ENCODE assay signal across 9 mouse cellular contexts in the genomic region with DNA sequence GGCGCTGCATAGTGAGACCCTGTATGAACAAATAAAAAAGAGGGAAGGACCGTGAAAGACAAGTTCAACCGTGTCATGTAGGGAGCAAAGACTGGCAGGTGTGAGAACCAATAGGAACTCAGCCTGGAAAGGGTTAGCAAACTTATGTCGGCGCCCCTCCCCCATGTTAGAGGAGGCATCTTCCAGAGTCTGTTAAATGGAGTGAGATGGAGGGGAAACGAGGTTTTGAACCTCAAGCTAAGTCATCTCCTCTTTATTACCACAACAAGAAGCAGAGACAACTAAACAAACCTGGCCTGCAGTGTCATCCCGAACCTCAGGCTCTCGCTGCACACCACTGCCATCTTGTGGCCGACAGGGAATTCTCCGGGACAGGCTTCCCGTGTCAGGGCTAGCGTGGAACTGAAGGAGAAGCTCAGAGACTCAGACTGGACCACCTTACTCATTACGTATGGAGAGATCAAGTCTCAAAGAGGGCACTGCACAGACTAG. TPM values are rescaled to one million over a fixed set of nuclear protein-coding genes. Genes with fewer than 3 reads are reported as not detected.
DNase-seq lines count a peak whose midpoint lies in the region; ATAC-seq and TF ChIP-seq lines count a peak whose summit lies in the region.
"Had no signal": no experiment of that assay in that cellular context is flagged by ENCODE, and none has a peak within 500 bp of the region (broad histone marks: within the 10 kb centered on the region; RNA-seq: fewer than 3 reads in every experiment).

No protein-coding gene starts in this region.

- no peak overlapping the region for H3K27ac ChIP-seq in heart, embryonic 13.5 days (replicated peaks)
- no peak overlapping the region for H3K27ac ChIP-seq in kidney, postnatal 0 days
- H3K27ac ChIP-seq in liver, embryonic 11.5 days (ENCODE audit: low read depth, low read length) = no peak overlapping the region
- no peak overlapping the region for H3K27ac ChIP-seq in stomach, embryonic 15.5 days

- peak overlapping the region; percentile 27 for H3K4me3 ChIP-seq in heart, embryonic 13.5 days
- H3K4me3 ChIP-seq in kidney, postnatal 0 days (replicated peaks; ENCODE audit: low read depth, low read length) = no peak overlapping the region
- H3K4me3 ChIP-seq in liver, embryonic 11.5 days (ENCODE audit: low read depth, low read length) = no peak overlapping the region
- peak overlapping the region; percentile 19; the same call in 1 of the 2 replicates for H3K4me3 ChIP-seq in stomach, embryonic 15.5 days (replicated peaks)

- peak overlapping the region; percentile 54 for H3K4me2 ChIP-seq in heart, embryonic 13.5 days
- H3K4me2 ChIP-seq in kidney, postnatal 0 days (ENCODE audit: low read length) = no peak overlapping the region
- H3K4me2 ChIP-seq in liver, embryonic 11.5 days = peak overlapping the region; percentile 39; the same call in 1 of the 2 replicates
- H3K4me2 ChIP-seq in stomach, embryonic 15.5 days = peak overlapping the region; percentile 37

- H3K9ac ChIP-seq in heart, embryonic 13.5 days = no peak overlapping the region
- H3K9ac ChIP-seq in kidney, postnatal 0 days (ENCODE audit: low read depth, low read length) = no peak overlapping the region
- no peak overlapping the region for H3K9ac ChIP-seq in liver, embryonic 11.5 days (ENCODE audit: low read depth, low read length)
- no peak overlapping the region for H3K9ac ChIP-seq in stomach, embryonic 15.5 days

- TF ChIP-seq CTCF in kidney, postnatal 0 days (IDR thresholded peaks at IDR 0.05; ENCODE audit: low read depth) = peak; percentile 99

- H3K36me3 ChIP-seq in heart, embryonic 13.5 days = no peaks in the 10 kb centered on the region
- H3K36me3 ChIP-seq in kidney, postnatal 0 days (ENCODE audit: insufficient read depth, low read length) = no peaks in the 10 kb centered on the region
- H3K36me3 ChIP-seq in liver, embryonic 11.5 days (ENCODE audit: control insufficient read depth, insufficient read depth, low read length) = no peaks in the 10 kb centered on the region
- H3K36me3 ChIP-seq in stomach, embryonic 15.5 days = no peaks in the 10 kb centered on the region

- H3K27me3 ChIP-seq in heart, embryonic 13.5 days (replicated peaks) = peaks cover 46% of the 10 kb centered on the region
- no peaks in the 10 kb centered on the region for H3K27me3 ChIP-seq in kidney, postnatal 0 days (ENCODE audit: insufficient read depth, low read length)
- no peaks in the 10 kb centered on the region for H3K27me3 ChIP-seq in liver, embryonic 11.5 days (replicated peaks; ENCODE audit: control insufficient read depth, insufficient read depth, low read length)
- H3K27me3 ChIP-seq in stomach, embryonic 15.5 days (replicated peaks) = no peaks in the 10 kb centered on the region

- WGBS in heart, embryonic 13.5 days = 3% methylated on average over 13 of the region's 13 CpGs
- 4% methylated on average over 13 of the region's 13 CpGs for WGBS in kidney, postnatal 0 days
- 4% methylated on average over 13 of the region's 13 CpGs for WGBS in liver, embryonic 11.5 days
- WGBS in stomach, embryonic 15.5 days = 2% methylated on average over 13 of the region's 13 CpGs

- H3K9me3 ChIP-seq in heart, embryonic 13.5 days = no peaks in the 10 kb centered on the region
- H3K9me3 ChIP-seq in kidney, postnatal 0 days (replicated peaks; ENCODE audit: low read length) = no peaks in the 10 kb centered on the region
- no peaks in the 10 kb centered on the region for H3K9me3 ChIP-seq in liver, embryonic 11.5 days (ENCODE audit: control insufficient read depth, low read length)
- H3K9me3 ChIP-seq in stomach, embryonic 15.5 days = no peaks in the 10 kb centered on the region

- H3K4me1 ChIP-seq in heart, embryonic 13.5 days = 0 out of 2 replicates have a peak, but pooled peaks cover 3% of the 10 kb centered on the region
- H3K4me1 ChIP-seq in kidney, postnatal 0 days (replicated peaks; ENCODE audit: insufficient read depth, low read length) = no peaks in the 10 kb centered on the region
- no peaks in the 10 kb centered on the region for H3K4me1 ChIP-seq in liver, embryonic 11.5 days (replicated peaks; ENCODE audit: control insufficient read depth, insufficient read depth, low read length)
- no peaks in the 10 kb centered on the region for H3K4me1 ChIP-seq in stomach, embryonic 15.5 days

- peak; percentile 92 for ATAC-seq in erythroblast, adult 5-6 weeks (replicated peaks; ENCODE audit: low FRiP score, poor library complexity, severe bottlenecking)
- ATAC-seq in heart, embryonic 13.5 days (ENCODE audit: extremely low read depth, insufficient number of reproducible peaks, low FRiP score, low TSS enrichment) = no peak
- peak; percentile 52 for ATAC-seq in kidney, postnatal 0 days (replicated peaks; ENCODE audit: low FRiP score, low read depth)
- ATAC-seq in liver, embryonic 11.5 days (replicated peaks; ENCODE audit: low FRiP score) = peak; percentile 41; the same call in 1 of the 2 replicates
- no peak for ATAC-seq in stomach, embryonic 15.5 days (ENCODE audit: insufficient read depth, low FRiP score, low read depth)

- DNase-seq in CD4-positive, CD25-positive, alpha-beta regulatory T cell, adult 2 months (ENCODE audit: low read depth, low spot score) = peak; percentile 83
- peak; percentile 85 for DNase-seq in brain, adult 2 months (ENCODE audit: low read depth, low spot score)
- DNase-seq in kidney, postnatal 0 days (ENCODE audit: low spot score) = peak; percentile 95
- peak; percentile 74 for DNase-seq in liver, embryonic 11.5 days (ENCODE audit: low spot score)
- peak; percentile 85 for DNase-seq in neural tube, embryonic 10.5 days (ENCODE audit: extremely low spot score, low spot score)

RNA-seq across cellular contexts. Expression of a gene that starts 13.9 kb away (rescaled TPM):
- total RNA-seq in erythroblast, adult 5-6 weeks (2015; ENCODE audit: low replicate concordance) = 67.6 and 69.8 TPM in 2 replicates
- total RNA-seq in erythroblast, adult 5-6 weeks (2017; ENCODE audit: low replicate concordance) = 95.4 and 126 TPM in 2 replicates
- 47.4 and 53.0 TPM in 2 replicates for polyA plus RNA-seq in heart, embryonic 13.5 days (2015; fragmentation: Nextera tagmentation; extraction: Ambion mirVana)
- polyA plus RNA-seq in kidney, postnatal 0 days (2015; fragmentation: Nextera tagmentation; extraction: Ambion mirVana) = 123 and 127 TPM in 2 replicates
- 15.3 and 16.1 TPM in 2 replicates for polyA plus RNA-seq in liver, embryonic 11.5 days (2014; fragmentation: Nextera tagmentation; extraction: Ambion mirVana)
- 63.1 and 64.4 TPM in 2 replicates for polyA plus RNA-seq in stomach, embryonic 15.5 days (2015; fragmentation: Nextera tagmentation; extraction: Ambion mirVana)

RNA-seq across cellular contexts. Expression of a gene that starts 33.3 kb away (rescaled TPM):
- total RNA-seq in erythroblast, adult 5-6 weeks (2015; ENCODE audit: low replicate concordance) = not detected in 2 replicates
- total RNA-seq in erythroblast, adult 5-6 weeks (2017; ENCODE audit: low replicate concordance) = not detected in 2 replicates
- polyA plus RNA-seq in heart, embryonic 13.5 days (2015; fragmentation: Nextera tagmentation; extraction: Ambion mirVana) = not detected in 2 replicates
- 14.3 and 15.9 TPM in 2 replicates for polyA plus RNA-seq in kidney, postnatal 0 days (2015; fragmentation: Nextera tagmentation; extraction: Ambion mirVana)
- not detected in 2 replicates for polyA plus RNA-seq in liver, embryonic 11.5 days (2014; fragmentation: Nextera tagmentation; extraction: Ambion mirVana)
- not detected in 2 replicates for polyA plus RNA-seq in stomach, embryonic 15.5 days (2015; fragmentation: Nextera tagmentation; extraction: Ambion mirVana)
- total RNA-seq: gastrocnemius, adult 8-10 months had no signal

RNA-seq across cellular contexts. Expression of a gene that starts 49.7 kb away (rescaled TPM):
- not detected in 2 replicates for total RNA-seq in erythroblast, adult 5-6 weeks (2015; ENCODE audit: low replicate concordance)
- total RNA-seq in erythroblast, adult 5-6 weeks (2017; ENCODE audit: low replicate concordance) = not detected in 2 replicates
- 0.32 TPM in 1 of 2 replicates, not detected in the other for polyA plus RNA-seq in heart, embryonic 13.5 days (2015; fragmentation: Nextera tagmentation; extraction: Ambion mirVana)
- 0.36 and 0.46 TPM in 2 replicates for polyA plus RNA-seq in kidney, postnatal 0 days (2015; fragmentation: Nextera tagmentation; extraction: Ambion mirVana)
- polyA plus RNA-seq in liver, embryonic 11.5 days (2014; fragmentation: Nextera tagmentation; extraction: Ambion mirVana) = 0.12 and 0.30 TPM in 2 replicates
- 0.23 and 0.42 TPM in 2 replicates for polyA plus RNA-seq in stomach, embryonic 15.5 days (2015; fragmentation: Nextera tagmentation; extraction: Ambion mirVana)

Comparison
In these comparisons a context has a peak if more than half of its experiments do, and no peak if none do; other contexts are left out.
1. ATAC-seq: peak in erythroblast, adult 5-6 weeks (single experiment), kidney, postnatal 0 days (single experiment) and liver, embryonic 11.5 days (single experiment); none in heart, embryonic 13.5 days (single experiment) and stomach, embryonic 15.5 days (single experiment).
2. H3K4me3 ChIP-seq: peak in heart, embryonic 13.5 days (single experiment) and stomach, embryonic 15.5 days (single experiment); none in kidney, postnatal 0 days (single experiment) and liver, embryonic 11.5 days (single experiment).
3. RNA of a gene that starts 33.3 kb away (polyA plus RNA-seq): 14.3 to 15.9 TPM in kidney, postnatal 0 days; not detected in heart, embryonic 13.5 days, not detected in liver, embryonic 11.5 days and not detected in stomach, embryonic 15.5 days; every median in the first group is over 10 times any median in the second.
4. Peak in every context shown above with its lines, with median percentiles within 50 percentile points of each other: DNase-seq.